Mouse (Mus musculus): ENCODE measurements around the gene Zfhx3. TPM values are rescaled to one million over a fixed set of nuclear protein-coding genes. Genes with fewer than 3 reads are reported as not detected.

Zfhx3 gene
- total and polyA plus RNA-seq, 2 experiments: 1.3 to 1.5 TPM

GRCm38 (mm10) chr8:108894287-108894686, 951.8 kb downstream of the Zfhx3 start:
- no peak overlapping the region for H3K4me3 ChIP-seq (ENCODE audit: insufficient read depth, low read depth, low read length)
- 0 out of 2 replicates have a peak, but pooled peaks cover 7% of the 10 kb centered on the region for H3K79me2 ChIP-seq (ENCODE audit: control insufficient read depth, insufficient read depth, low read length)
- peak; percentile 39 for DNase-seq (ENCODE audit: extremely low read depth, low read depth, low spot score)
- H3K4me1 ChIP-seq (ENCODE audit: control insufficient read depth, insufficient read depth, low read length): peaks cover 5% of the 10 kb centered on the region
- 69% methylated on average over 10 of the region's 10 CpGs for WGBS
- H3K27me3 ChIP-seq (ENCODE audit: control insufficient read depth, insufficient read depth, low read length): no peaks in the 10 kb centered on the region
- no peak overlapping the region for H3K9ac ChIP-seq (ENCODE audit: low read depth, low read length)
- no peak for TF ChIP-seq CTCF (IDR thresholded peaks at IDR 0.05; ENCODE audit: low read depth, low read length)
- no peak for TF ChIP-seq POLR2A (IDR thresholded peaks at IDR 0.05; ENCODE audit: extremely low read depth, insufficient read depth, low read length)
- H3K36me3 ChIP-seq (ENCODE audit: control insufficient read depth, insufficient read depth, low read length): no peaks in the 10 kb centered on the region
- H3K27ac ChIP-seq (replicated peaks; ENCODE audit: insufficient read depth, low read depth, low read length): no peak overlapping the region

GRCm38 (mm10) chr8:108896468-108897346, 954.3 kb downstream of the Zfhx3 start:
- TF ChIP-seq POLR2A (IDR thresholded peaks at IDR 0.05; ENCODE audit: extremely low read depth, insufficient read depth, low read length) (no peak), CTCF (IDR thresholded peaks at IDR 0.05; ENCODE audit: low read depth, low read length) (no peak)
- WGBS: 49% methylated on average over 18 of the region's 18 CpGs

GRCm38 (mm10) chr8:108897347-108898100, 955.1 kb downstream of the Zfhx3 start:
- TF ChIP-seq CTCF (IDR thresholded peaks at IDR 0.05; ENCODE audit: low read depth, low read length) (no peak), POLR2A (IDR thresholded peaks at IDR 0.05; ENCODE audit: extremely low read depth, insufficient read depth, low read length) (no peak)
- no peak overlapping the region for H3K4me3 ChIP-seq (ENCODE audit: insufficient read depth, low read depth, low read length)
- H3K27ac ChIP-seq (replicated peaks; ENCODE audit: insufficient read depth, low read depth, low read length): no peak overlapping the region
- 76% methylated on average over 7 of the region's 7 CpGs for WGBS
- no peaks in the 10 kb centered on the region for H3K36me3 ChIP-seq (ENCODE audit: control insufficient read depth, insufficient read depth, low read length)
- no peaks in the 10 kb centered on the region for H3K27me3 ChIP-seq (ENCODE audit: control insufficient read depth, insufficient read depth, low read length)
- H3K4me1 ChIP-seq (ENCODE audit: control insufficient read depth, insufficient read depth, low read length): peaks cover 5% of the 10 kb centered on the region
- no peak overlapping the region for H3K9ac ChIP-seq (ENCODE audit: low read depth, low read length)
- peaks cover 7% of the 10 kb centered on the region; the same call in 1 of the 2 replicates for H3K79me2 ChIP-seq (ENCODE audit: control insufficient read depth, insufficient read depth, low read length)
- DNase-seq (ENCODE audit: extremely low read depth, low read depth, low spot score): no peak

More at GRCm38 (mm10) chr8:108896468-108897346, 954.3 kb downstream of the Zfhx3 start:
- H3K27me3 ChIP-seq (ENCODE audit: control insufficient read depth, insufficient read depth, low read length): no peaks in the 10 kb centered on the region
- H3K27ac ChIP-seq (replicated peaks; ENCODE audit: insufficient read depth, low read depth, low read length): no peak overlapping the region
- H3K79me2 ChIP-seq (ENCODE audit: control insufficient read depth, insufficient read depth, low read length): 0 out of 2 replicates have a peak, but pooled peaks cover 9% of the 10 kb centered on the region
- H3K4me1 ChIP-seq (ENCODE audit: control insufficient read depth, insufficient read depth, low read length): peaks cover 5% of the 10 kb centered on the region
- H3K36me3 ChIP-seq (ENCODE audit: control insufficient read depth, insufficient read depth, low read length): no peaks in the 10 kb centered on the region
- no peak overlapping the region for H3K4me3 ChIP-seq (ENCODE audit: insufficient read depth, low read depth, low read length)
- peak; percentile 72 for DNase-seq (ENCODE audit: extremely low read depth, low read depth, low spot score)
- no peak overlapping the region for H3K9ac ChIP-seq (ENCODE audit: low read depth, low read length)

- 91% methylated on average over 14 of the region's 14 CpGs for WGBS
- no peak for DNase-seq (ENCODE audit: extremely low read depth, low read depth, low spot score)
- Histone ChIP-seq H3K36me3 (ENCODE audit: control insufficient read depth, insufficient read depth, low read length) (no peaks in the 10 kb centered on the region), H3K9ac (ENCODE audit: low read depth, low read length) (no peak overlapping the region), H3K4me1 (ENCODE audit: control insufficient read depth, insufficient read depth, low read length) (peaks cover 5% of the 10 kb centered on the region), H3K27me3 (ENCODE audit: control insufficient read depth, insufficient read depth, low read length) (no peaks in the 10 kb centered on the region), H3K79me2 (ENCODE audit: control insufficient read depth, insufficient read depth, low read length) (peaks cover 7% of the 10 kb centered on the region; the same call in 1 of the 2 replicates), H3K27ac (replicated peaks; ENCODE audit: insufficient read depth, low read depth, low read length) (no peak overlapping the region), H3K4me3 (ENCODE audit: insufficient read depth, low read depth, low read length) (no peak overlapping the region)
- no peak for TF ChIP-seq POLR2A (IDR thresholded peaks at IDR 0.05; ENCODE audit: extremely low read depth, insufficient read depth, low read length)
- TF ChIP-seq CTCF (IDR thresholded peaks at IDR 0.05; ENCODE audit: low read depth, low read length): no peak
Measured at GRCm38 (mm10) chr8:108899251-108899771, 956.9 kb downstream of the Zfhx3 start.

GRCm38 (mm10) chr8:108900541-108900940, 958.1 kb downstream of the Zfhx3 start:
- TF ChIP-seq CTCF (IDR thresholded peaks at IDR 0.05; ENCODE audit: low read depth, low read length): no peak
- TF ChIP-seq POLR2A (IDR thresholded peaks at IDR 0.05; ENCODE audit: extremely low read depth, insufficient read depth, low read length): no peak
- 77% methylated on average over 10 of the region's 10 CpGs for WGBS
- no peak for DNase-seq (ENCODE audit: extremely low read depth, low read depth, low spot score)

More at GRCm38 (mm10) chr8:108900541-108900940, 958.1 kb downstream of the Zfhx3 start:
- Histone ChIP-seq H3K27me3 (ENCODE audit: control insufficient read depth, insufficient read depth, low read length) (no peaks in the 10 kb centered on the region), H3K27ac (replicated peaks; ENCODE audit: insufficient read depth, low read depth, low read length) (no peak overlapping the region), H3K4me1 (ENCODE audit: control insufficient read depth, insufficient read depth, low read length) (peaks cover 5% of the 10 kb centered on the region), H3K79me2 (ENCODE audit: control insufficient read depth, insufficient read depth, low read length) (peaks cover 7% of the 10 kb centered on the region; the same call in 1 of the 2 replicates), H3K4me3 (ENCODE audit: insufficient read depth, low read depth, low read length) (no peak overlapping the region), H3K36me3 (ENCODE audit: control insufficient read depth, insufficient read depth, low read length) (no peaks in the 10 kb centered on the region), H3K9ac (ENCODE audit: low read depth, low read length) (no peak overlapping the region)
